Mouse (Mus musculus): ENCODE data around the gene Uqcc2.

Gene Uqcc2

DNA sequence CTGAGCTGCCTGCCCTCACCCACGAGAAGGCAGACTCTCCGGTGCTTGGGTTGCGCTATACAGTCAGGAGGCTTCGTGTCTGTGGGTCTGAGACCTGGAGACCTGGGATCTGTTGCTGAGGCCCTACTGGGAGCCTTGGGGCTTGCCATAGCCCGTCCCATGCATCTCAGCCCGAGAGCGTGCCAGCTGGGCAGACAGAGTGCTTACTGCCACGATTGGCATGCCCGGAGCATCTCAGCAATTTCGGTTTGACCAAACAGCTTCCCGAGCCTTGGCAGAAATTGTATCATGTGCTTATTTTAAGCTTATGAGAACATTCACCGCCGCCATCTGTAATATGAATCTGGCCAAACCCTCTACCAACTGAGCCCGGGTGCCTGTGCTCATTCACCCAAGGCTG is 20.5 kb upstream of the Uqcc2 start:
- no peak for DNase-seq

DNA sequence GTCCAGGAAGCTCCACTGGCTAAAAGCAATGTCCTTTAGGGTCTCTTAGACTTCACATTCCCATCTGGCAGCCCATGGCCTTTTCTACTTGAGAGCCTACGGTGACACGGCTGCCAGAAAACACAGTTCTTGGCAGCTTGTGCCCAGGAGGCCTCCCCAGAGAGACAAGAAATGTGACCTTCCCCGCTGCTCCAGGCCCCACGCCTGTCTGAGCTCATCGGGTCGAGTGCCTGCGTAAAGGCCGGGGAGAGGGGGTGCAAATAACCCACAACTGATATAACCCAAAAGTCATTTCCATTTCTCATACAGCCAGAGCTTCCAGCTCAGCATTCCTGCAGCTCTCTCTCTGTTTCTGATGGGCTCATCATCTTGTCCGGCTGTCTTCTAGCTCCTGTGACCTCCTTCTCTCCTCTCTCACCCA is 20.1 kb upstream of the Uqcc2 start:
- no peak for DNase-seq

DNA sequence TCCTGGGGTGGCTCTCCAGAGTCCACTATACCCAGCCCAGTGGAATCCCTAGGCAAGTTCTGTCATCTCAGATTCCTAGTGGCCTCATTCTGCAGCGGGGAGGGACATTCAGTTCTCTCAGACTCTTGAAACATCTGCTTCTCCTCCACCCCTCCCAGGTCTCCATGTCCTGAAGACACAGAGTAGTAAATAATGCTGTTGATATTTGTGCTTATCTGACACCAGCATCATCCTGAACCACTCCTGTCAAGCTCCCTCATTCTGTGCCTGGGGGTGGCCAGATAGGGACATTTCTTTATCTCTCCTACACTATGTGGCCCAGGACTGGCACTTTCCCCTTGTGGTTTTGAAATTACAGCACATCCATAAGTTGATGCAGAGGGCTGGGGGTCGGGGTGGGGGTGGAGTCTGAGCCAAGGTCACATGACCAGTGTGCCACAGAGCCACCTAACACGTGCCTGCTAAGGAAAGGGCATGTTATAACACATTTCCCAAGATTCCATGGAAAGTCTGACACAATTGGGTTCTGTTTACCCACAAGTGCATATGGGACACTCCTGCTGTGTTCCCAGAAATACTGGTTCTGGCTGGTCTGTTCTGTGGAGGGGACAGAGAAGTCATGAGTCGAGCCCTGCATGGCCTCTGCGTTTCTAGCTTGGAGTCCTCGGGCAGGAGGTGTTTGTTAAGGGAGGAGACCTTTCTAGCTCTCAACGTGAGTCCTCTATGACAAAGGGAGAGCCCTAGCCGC is 19.4 kb upstream of the Uqcc2 start:
- no peak for DNase-seq

DNA sequence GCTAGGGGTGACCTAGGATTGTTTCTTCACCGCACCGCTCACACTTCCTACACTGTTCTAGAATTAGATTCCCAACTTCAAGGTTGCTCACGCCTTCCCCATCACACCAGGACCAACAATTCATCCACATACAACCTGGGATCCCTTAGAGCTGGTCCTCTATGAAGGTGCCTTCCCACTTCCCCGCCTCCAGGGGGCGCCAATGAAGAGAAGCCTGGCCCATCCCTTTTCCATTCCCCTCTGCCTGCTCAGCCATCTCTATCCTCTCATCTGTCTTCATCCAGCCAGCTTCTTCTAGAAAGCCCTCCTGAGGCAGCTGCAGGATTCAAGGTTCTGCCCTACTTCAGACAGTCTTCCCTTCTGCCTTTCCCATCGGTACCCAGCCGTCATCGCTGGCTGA is 17.7 kb upstream of the Uqcc2 start:
- DNase-seq, result no peak

DNA sequence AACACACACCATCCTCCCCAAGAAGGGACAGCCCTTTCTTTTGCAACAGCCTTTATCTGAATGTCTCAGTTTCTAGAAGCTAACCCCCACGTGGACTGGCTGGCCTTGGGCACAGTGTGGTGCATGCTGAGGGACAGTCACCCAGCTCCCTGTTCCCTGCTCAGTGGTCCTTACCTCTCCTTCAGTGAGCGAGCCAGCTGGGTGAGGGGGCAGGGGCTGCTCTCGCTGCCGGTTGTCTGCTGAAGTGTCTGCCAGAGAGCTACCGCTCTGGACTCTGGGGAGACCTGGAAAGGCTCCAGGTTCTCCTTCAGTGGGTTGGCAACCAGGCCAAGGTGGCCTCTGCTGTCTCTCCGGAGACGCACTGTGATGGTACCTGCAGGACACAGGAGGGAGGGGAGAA is 17.2 kb upstream of the Uqcc2 start:
- DNase-seq, result no peak

DNA sequence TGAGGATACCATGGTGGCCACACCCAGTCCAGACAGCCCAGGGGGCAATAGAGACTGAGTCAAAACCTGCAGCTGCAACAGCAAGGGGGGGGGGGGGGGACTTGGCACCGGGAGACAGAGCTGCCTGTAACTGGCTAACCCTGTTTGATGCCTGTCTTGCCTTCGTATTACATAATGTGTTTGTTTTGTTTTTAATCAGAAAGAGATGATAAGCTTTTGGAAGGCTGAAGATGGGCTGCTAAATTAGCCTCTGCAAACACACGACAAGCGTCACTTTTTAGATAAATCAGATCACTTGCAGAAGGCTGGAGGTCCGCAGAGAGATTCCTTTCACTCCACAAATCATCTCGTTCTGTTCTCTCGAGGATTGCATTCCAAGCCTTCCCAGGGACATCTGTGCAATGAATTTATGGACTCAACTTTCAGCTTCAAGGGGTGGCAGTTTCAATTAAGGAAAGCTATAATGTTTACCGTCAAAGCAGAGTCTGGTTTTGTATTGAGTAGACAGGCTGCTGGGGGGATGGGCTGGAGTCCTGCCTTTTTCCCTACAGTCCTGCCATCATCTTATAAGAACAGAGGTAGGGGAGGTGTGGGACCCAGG is 12.7 kb upstream of the Uqcc2 start:
- DNase-seq, result no peak

DNA sequence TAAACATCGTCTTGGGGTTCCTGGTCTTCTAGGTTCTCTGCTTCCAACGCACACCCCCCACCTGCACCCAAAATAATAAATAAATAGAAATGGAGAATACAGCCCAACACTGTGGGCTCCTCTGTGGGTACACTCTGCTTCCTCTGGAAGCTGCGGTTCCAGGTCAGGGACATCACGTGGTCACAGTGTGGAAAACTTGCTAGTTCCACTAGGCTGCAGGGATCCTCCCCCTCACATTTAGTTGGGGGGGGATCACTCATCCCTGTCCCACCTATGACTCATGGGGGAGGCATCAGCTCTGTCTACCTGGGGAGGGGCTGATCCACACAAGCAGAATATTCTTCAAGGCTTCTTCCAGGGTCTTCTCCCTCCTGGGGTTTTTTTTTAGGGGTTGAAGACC is 10.4 kb upstream of the Uqcc2 start:
- DNase-seq, result no peak

DNA sequence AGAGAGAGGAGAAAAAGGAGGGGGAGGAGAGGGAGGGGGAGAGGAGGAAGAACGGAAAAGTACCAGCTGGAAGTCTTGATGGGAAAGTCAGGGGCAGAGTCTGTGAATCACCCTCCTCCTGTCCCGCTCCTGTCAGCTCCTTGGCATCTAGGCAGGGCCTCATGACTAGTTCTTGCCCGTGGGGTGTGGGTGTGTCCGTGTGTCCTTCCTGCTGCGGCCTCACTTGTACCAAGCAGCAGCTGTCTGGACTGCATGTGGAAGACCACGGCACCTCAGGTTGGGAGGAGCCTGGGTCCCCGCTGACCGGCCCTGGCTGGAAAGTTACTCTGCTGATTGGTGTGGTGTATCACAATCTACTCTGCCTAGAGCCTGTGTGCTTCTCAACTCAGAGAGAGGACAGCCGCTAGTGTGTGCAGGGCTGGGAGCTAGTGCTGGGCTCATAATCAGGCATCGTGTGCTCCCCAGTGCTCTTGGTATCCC is 8.3 kb upstream of the Uqcc2 start:
- DNase-seq, result no peak

DNA sequence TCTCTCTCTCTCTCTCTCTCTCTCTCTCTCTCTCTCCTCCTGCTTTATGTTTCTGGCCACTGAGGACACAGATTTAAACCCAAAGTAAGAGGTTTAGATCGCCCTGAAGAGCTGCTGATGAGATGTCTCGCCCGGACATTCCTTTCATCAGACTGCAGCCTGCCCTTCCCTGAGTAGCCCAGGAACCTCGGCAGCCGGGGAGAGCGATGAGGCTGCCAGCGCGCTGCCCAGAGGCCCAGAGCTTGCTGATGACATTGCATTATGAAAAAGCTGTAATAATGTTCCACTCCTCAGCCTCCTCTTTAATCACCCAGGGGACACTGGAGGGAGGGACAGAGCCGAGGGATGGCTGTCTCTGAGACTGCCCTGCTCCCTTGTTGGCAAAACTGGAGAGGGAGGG is 6.5 kb upstream of the Uqcc2 start:
- DNase-seq, result no peak

DNA sequence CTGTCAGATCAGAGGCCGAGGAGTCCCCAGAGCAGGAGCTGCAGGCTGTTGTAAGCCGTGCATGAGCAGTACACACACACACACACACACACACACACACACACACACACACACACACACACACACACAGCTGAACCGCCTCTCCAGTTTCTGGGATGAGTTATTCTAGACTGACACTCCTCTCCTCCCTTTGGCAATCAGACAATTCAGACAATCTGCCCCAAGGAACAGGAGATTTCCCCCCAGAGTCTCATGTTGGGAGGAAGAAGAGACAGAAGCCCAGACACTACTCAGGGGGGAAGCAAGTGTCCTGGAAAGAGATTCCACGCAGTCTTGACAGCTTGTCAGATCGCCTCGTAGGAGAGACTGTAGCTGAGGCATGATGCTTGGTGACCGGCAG is 5.6 kb upstream of the Uqcc2 start:
- no peak for DNase-seq

DNA sequence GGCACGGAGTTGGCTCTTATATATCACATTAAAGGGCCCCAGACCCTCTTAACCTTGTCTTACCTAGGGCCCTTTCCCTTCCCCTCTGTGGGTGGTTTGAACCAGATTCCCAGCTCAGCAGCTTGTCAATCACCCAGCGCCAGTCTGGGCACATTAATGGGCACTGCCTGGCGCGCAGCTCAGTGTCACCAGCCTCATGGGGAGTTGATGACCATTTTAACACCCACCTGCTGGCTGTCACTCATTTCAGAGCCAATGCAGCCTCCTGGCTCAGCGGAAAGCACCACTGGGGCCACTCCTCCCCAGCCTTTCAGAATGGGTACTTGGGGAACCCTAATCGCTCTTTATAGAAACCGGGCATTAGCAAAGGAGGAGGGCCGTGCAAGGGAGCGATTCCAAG is 4.7 kb upstream of the Uqcc2 start:
- no peak for DNase-seq

DNA sequence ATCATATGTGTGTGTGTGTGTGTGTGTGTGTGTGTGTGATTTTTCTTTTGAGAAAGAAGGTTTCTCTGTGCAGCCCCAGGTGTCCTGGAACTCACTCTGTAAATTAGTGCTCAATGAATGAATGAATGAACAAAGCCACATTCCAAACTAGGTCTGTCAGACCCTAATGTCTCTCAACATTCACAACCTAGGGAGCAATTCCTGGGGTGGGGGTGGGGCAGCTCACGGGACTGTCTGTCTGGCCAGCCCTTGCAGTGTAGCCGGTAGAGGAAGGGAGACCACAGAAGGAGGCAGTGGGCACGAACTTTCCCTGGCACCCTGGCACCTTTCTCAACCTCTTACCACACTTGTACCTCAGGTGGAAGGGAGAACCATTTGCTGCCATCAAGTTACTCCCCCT is 999 bp upstream of the Uqcc2 start:
- DNase-seq, result no peak

DNA sequence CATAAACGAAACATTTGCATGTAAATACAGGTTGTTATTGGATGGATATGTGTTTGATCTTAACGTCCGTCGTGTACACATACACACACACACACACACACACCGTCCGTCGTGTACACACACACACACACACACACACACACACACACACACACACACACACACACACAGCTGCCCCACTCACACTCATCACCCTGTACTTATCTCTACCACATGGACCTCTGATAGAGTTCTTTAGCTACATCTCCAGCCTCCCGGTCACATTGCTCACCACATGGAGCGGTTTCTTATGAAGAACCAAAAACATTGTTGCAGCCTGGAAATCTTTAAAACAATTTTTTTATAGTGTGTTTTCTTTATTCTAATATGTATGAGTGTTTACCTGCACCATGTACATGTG is 471 bp upstream of the Uqcc2 start:
- DNase-seq, result no peak

DNA sequence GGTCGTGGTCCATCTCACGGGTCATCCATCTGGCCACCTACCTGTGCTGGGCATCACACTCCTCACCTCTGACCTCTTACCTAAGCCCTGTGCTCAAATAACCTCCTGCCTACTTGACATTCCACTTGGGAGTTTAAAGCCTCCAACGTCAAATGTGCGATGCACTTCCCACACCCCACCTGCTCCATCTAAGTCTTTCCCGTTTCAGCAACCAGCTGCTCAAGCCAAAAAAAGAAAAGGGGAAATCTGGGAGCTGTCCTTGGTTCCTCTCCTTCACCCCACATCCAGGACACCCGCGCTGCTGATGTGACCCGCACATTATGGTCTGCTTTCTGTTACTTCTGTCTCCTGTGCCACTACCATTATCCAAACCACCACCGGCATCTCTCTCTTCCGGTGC is 1.5 kb downstream of the Uqcc2 start:
- no peak for DNase-seq

DNA sequence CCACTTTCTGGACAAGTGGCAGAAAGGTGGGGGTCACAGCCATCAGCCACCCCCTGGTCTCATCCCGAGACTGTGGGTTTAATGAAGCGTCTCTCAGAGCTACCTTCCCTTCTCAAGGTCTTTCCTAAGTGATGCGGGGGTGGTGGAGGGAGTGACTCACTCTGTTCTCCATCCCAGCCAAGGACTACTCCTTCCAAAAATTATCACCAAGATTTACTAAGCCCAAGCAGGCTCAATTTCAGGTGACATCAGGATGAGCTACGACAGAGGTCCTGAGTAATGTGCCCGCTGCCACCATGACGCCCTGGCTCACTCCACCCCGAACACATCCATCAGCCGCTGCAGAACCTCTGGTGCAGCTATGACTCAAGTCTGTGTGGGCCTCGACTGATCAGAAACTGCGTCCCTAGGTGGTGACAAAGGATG is 2.5 kb downstream of the Uqcc2 start:
- no peak for DNase-seq

DNA sequence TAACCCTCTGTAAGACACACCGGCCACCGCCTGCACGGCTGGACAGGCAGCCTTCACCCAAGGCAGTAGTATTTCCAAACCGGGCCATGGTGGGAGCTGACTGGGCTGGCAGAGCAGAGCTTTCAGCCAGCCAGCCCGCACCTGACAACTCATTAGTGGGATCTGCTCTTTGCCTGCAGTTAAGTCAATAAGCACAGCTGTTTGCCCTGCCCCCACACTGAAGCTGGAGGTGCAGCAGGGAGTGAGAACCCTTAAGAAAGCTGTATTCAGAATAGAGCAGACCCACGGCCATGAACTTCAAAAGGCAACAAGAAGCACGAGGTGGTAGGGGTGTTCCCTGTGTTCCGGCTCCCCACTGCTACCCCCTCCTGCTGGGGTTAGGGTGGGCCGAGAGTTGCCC is 3.5 kb downstream of the Uqcc2 start:
- DNase-seq, result peak; percentile 39 to 40

DNA sequence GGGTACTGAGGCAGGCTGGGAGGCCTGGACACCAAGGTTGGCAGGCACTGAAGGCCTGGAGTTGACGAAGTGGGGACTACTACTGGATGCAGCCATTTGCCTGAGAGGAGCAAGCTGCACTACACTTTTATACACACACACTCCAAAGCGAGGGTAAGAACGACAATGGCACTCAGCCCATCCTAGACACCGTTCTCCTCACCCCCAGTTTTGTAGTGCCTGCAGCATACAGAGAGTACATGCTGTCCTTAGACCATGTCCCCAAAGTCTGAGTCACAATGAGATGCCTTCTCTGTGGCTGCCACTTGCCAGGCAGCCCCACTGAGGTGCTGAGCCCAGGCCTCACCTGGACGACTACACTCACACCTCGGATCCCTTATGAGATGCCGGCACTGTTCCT is 3.9 kb downstream of the Uqcc2 start:
- no peak for DNase-seq

DNA sequence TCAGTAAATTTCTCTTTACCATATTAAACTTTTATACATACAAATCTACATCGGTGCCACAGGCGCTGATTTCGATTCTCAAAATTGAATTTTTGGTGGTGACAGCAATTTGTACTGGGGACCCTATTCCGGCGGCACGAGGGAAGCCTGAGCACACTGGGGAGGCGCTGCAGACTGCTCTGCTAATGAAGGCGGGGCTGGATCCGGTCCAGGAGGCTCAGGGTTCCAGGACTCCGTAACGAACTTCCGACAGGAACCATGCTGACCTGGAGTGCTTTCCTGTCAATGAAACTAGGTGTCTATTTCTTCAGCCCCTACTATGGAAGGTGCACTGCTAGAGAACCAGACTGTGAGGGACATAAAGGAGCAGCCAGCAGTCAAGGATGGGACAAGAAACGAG is 4.4 kb downstream of the Uqcc2 start:
- DNase-seq, result no peak

DNA sequence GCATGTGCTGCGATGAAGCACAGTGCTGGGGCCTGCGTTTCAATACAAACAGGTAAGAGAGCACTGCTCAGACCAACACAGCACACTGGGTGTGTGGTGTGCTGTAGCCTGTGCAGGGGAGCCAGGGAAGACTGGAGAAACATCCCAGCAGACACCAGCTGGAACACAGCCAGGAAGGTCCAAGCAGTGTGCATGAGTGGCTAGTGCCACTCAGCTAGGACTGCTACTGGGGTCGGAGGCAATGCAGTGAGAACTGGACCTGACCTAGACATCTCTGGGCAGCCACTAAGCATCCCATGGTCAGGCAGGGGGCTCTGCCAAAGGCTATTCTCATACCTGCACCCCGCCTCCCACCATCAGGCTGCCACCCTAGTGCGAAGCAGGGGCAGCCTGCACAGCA is 5.5 kb downstream of the Uqcc2 start:
- no peak for DNase-seq

DNA sequence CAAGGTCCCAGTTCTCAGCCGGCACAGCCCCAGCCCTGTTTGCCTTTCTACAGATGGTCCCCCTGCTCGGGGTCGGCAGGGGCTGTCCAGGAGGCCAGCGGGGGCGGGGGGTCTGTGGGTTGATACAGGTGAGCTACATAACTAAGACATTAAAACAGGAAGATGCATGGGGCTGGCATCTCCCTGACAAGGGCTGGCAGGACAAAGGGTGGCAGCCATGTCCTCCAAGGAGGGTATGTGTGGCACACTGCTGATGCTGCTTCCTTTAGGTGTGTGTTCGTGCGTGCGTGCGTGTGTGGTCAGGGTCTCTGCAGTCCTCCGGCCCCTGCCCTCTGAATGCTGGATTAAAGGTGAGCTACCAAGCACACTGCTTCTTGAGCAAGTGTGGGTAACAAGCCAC is 6.7 kb downstream of the Uqcc2 start:
- no peak for DNase-seq

DNA sequence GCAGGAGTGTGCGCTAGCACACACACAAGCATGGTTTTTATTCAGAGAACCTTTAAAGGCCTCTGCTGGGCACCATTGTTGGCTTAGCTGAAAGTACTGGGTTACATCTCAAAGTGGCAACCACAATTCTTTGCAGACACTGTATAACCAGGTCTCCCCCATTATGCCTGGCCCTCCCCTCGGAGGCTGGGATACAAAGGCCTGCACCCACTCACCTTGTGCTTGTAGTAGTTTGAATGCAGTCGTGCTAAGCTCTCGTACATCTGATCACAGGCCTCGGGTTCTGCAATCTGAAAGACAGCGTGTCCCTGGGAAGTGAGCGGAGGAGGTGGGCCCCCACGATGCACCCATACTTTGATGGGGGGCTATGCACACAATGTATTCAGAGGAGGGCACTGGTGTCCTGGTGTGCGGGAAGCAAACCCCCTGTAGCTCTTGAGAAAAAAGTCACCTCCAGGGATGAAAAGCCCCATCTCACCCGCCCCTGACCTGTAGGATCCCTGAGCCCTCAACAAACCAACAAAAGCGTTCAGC is 8.0 kb downstream of the Uqcc2 start:
- no peak for DNase-seq

DNA sequence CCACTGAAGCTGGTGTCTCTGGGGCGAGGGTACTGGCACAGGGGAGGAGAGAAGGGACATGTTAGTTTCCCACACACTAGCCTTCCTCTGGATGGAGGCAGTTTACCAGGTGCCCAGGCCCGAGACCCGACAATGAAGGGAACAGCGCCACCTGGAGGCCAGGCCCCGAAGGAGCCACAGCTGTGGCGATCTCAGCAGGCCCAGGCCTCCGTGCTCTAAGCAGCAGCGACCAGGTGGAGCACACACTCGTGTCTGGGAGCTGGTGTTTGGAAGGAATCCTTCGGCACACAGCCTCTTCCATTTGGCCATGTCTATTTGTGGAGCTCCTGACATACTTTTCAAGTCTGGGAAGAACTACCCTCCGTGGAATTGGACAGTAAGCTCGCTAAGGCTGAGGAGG is 8.5 kb downstream of the Uqcc2 start:
- peak; percentile 27 to 49 for DNase-seq

DNA sequence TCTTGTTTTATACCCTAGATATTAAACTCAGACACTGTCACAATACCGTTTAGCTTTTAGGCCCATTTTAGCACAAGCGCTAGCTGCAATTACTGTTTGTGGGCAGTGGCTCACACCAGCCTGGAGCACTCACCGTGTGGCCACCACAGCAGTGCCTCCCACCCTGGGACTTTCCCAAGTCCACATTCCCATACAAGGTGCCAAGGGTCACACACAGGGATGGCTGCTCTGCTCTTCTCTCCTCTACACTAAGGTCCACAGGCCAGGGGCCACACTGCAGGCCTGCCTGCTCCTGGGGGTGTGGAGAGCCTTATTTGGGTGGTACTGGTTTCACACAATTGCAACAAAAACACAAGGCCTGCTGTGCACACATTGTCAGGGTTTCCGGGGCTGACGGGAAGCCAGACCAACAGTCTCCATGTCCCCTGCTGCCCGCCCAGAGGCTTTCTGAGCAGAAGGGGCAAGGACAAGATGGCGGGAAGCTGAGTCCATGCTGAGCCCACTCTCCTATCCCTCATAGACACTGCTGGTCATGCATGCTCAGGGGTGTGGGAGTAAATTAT is 9.8 kb downstream of the Uqcc2 start:
- DNase-seq, result no peak

DNA sequence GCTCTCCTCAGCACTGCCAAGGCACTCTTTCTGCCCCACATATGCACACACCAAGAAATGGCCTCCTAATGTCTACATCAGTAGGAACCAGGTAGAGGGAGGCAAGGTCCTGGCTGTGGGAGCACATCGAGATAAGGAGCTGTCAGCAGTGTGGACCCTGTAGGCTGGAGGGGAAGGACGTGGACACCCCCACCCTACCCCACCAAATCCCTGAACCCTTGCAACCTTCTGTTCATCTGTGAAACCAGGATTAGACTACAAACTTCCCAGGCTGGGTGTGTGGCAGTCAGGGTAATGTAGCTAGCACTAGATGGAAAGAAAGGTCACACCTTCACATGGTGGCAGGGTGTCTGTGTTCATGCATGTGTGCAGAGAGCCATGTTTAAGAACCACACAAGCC is 10.6 kb downstream of the Uqcc2 start:
- DNase-seq, result no peak
